Mouse (Mus musculus) kidney, adult 2 months (tissue): ENCODE measurements at regions not wholly inside any gene's neighbourhood (a gene's known extent, or its start where the extent isn't known, plus 50 kb on each side); places are given as distances from the start of the nearest gene placed in this dataset.

Experiments
- DNase-seq: peaks from one replicate; pipeline ENCODE4 v3.0.0; 2021
- H3K27ac ChIP-seq: fragments of 200-500 bp; 2 replicates; pipeline ENCODE4 v1.5.1; 2012; ENCODE audit warnings: low read depth, low read length, control low read depth, inconsistent platforms; ENCODE audit not compliant: insufficient read depth
- H3K27me3 ChIP-seq: fragments of 200-500 bp; replicated peaks from 2 replicates; pipeline ENCODE4 v1.6.1; 2012; ENCODE audit warnings: mild to moderate bottlenecking, moderate library complexity, low read length, inconsistent platforms; ENCODE audit not compliant: control insufficient read depth, insufficient read depth
- H3K36me3 ChIP-seq: fragments of 200-500 bp; 2 replicates; pipeline ENCODE4 v1.6.1; 2012; ENCODE audit warnings: mild to moderate bottlenecking, moderate library complexity, low read length, inconsistent platforms; ENCODE audit not compliant: control insufficient read depth, insufficient read depth
- H3K4me1 ChIP-seq: fragments of 200-500 bp; 2 replicates; pipeline ENCODE4 v1.6.1; 2011; ENCODE audit warnings: low read length; ENCODE audit not compliant: control insufficient read depth, insufficient read depth
- H3K4me3 ChIP-seq: fragments of 200-500 bp; 2 replicates; pipeline ENCODE4 v1.5.1; 2011; ENCODE audit warnings: mild to moderate bottlenecking, low read depth, low read length, control low read depth; ENCODE audit not compliant: insufficient read depth
- CTCF ChIP-seq: fragments of 200-500 bp; conservative IDR thresholded peaks from 2 replicates; pipeline ENCODE4 v1.5.1; 2011; ENCODE audit warnings: low read depth, mild to moderate bottlenecking, control low read depth, low read length, moderate library complexity, mixed read lengths; ENCODE audit not compliant: insufficient read depth, insufficient read length
- POLR2A ChIP-seq: fragments of 200-500 bp; IDR thresholded peaks from one replicate; pipeline ENCODE4 v1.6.1; 2011; ENCODE audit warnings: low read depth, low read length, control low read depth
- WGBS: fragments of 180-500 bp; shearing (Covaris S2); methylation state at CpG from one replicate; pipeline ENCODE4 v1.1.7; 2018; 5-methylcytosine and 5-hydroxymethylcytosine counted together

- WGBS: 61% methylated on average over 18 of the region's 18 CpGs
- H3K36me3 ChIP-seq: no peaks in the 10 kb centered on the region
- no peaks in the 10 kb centered on the region for H3K27me3 ChIP-seq
- peak overlapping the region; percentile 24; the same call in 1 of the 2 replicates for H3K4me3 ChIP-seq
- H3K27ac ChIP-seq: peak overlapping the region; percentile 62
- no peaks in the 10 kb centered on the region for H3K4me1 ChIP-seq
- DNase-seq: peak; percentile 17
- TF ChIP-seq POLR2A: no peak
- no peak for TF ChIP-seq CTCF
These were observed 249.5 kb downstream of the Ankrd50 start for GRCm38 (mm10) chr3:38235033-38235735.

GRCm38 (mm10) chr3:38234534-38234933 lies 250.1 kb downstream of the Ankrd50 start:
- WGBS: 43% methylated on average over 4 of the region's 4 CpGs
- no peak overlapping the region for H3K4me3 ChIP-seq
- DNase-seq: no peak
- no peaks in the 10 kb centered on the region for H3K36me3 ChIP-seq
- no peak for TF ChIP-seq POLR2A
- no peak for TF ChIP-seq CTCF
- no peaks in the 10 kb centered on the region for H3K27me3 ChIP-seq
- no peaks in the 10 kb centered on the region for H3K4me1 ChIP-seq
- no peak overlapping the region for H3K27ac ChIP-seq

DNA sequence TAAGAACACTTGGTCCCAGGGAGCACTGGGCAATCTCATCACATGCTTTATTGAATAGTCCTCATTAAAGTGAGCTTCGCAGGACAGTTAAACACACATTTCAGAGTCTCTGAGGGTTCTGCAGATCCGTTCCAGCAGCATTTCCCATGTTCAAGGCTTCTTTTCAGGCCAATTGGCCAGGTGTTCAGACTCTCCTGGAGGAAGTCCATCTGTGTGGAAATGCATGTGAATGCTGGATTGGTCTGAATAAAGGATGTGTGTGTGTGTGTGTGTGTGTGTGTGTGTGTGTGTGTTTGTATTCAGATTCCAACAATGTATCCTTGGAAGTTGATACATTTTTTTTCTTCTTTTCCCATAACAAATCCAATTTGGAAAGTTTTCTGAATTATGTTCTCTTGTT lies 250.6 kb downstream of the Ankrd50 start:
- Histone ChIP-seq H3K4me3 (no peak overlapping the region), H3K27ac (no peak overlapping the region), H3K27me3 (no peaks in the 10 kb centered on the region), H3K4me1 (no peaks in the 10 kb centered on the region), H3K36me3 (no peaks in the 10 kb centered on the region)
- no peak for DNase-seq
- TF ChIP-seq CTCF (no peak), POLR2A (no peak)
- 70% methylated on average over 2 of the region's 2 CpGs for whole genome bisulfite sequencing

DNA sequence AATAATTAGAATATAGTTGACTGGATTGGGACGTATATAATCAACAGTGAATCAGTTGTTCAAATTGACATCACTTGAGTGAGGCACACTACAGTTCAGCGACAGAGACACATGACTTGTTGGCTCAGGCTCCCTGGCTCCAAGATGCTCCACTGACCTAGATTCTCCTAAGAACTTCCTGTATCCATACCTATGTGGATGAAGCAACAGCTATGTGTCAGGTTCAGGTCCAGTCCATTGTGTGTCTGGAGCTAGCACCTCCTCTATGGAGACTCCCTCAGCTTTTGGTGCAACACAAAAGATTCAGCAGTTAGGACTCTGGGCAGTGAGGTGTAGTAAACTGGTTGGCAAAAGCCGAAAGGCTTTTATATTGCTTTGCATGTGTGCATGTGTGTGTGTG lies 251.6 kb downstream of the Ankrd50 start:
- no peak overlapping the region for H3K27ac ChIP-seq
- H3K4me1 ChIP-seq: no peaks in the 10 kb centered on the region
- H3K4me3 ChIP-seq: no peak overlapping the region
- TF ChIP-seq CTCF (no peak), POLR2A (no peak)
- no peaks in the 10 kb centered on the region for H3K36me3 ChIP-seq
- DNase-seq: no peak
- 76% methylated on average over 3 of the region's 3 CpGs for WGBS
- no peaks in the 10 kb centered on the region for H3K27me3 ChIP-seq

GRCm38 (mm10) chr3:38232111-38233076 lies 252.2 kb downstream of the Ankrd50 start:
- Histone ChIP-seq H3K4me1 (no peaks in the 10 kb centered on the region), H3K4me3 (no peak overlapping the region), H3K27me3 (no peaks in the 10 kb centered on the region), H3K27ac (no peak overlapping the region), H3K36me3 (no peaks in the 10 kb centered on the region)
- 43% methylated on average over 15 of the region's 15 CpGs for WGBS
- TF ChIP-seq POLR2A: no peak
- no peak for TF ChIP-seq CTCF
- DNase-seq: peak; percentile 37

GRCm38 (mm10) chr3:38231506-38231905 lies 253.1 kb downstream of the Ankrd50 start:
- TF ChIP-seq POLR2A: no peak
- no peak for TF ChIP-seq CTCF
- Histone ChIP-seq H3K36me3 (no peaks in the 10 kb centered on the region), H3K27me3 (no peaks in the 10 kb centered on the region), H3K4me3 (no peak overlapping the region), H3K27ac (no peak overlapping the region), H3K4me1 (no peaks in the 10 kb centered on the region)
- DNase-seq: no peak
- WGBS: 88% methylated on average over 3 of the region's 3 CpGs

GRCm38 (mm10) chr3:38230796-38231195 lies 253.8 kb downstream of the Ankrd50 start:
- Histone ChIP-seq H3K27ac (no peak overlapping the region), H3K27me3 (no peaks in the 10 kb centered on the region), H3K36me3 (no peaks in the 10 kb centered on the region), H3K4me3 (no peak overlapping the region), H3K4me1 (no peaks in the 10 kb centered on the region)
- TF ChIP-seq POLR2A (no peak), CTCF (no peak)
- 69% methylated on average over 6 of the region's 6 CpGs for WGBS
- no peak for DNase-seq
